Mouse (Mus musculus) gastrocnemius, postnatal 10 days (tissue): ENCODE results near the gene Stab1. TPM values are rescaled to one million over a fixed set of nuclear protein-coding genes. Genes with fewer than 3 reads are reported as not detected.

Experiments used
- DNase-seq: peaks from one replicate; pipeline ENCODE4 v3.0.0; 2021; ENCODE audit warnings: mixed read lengths
- long read RNA-seq, 2 experiments: library from polyadenylated mRNA; stranded (forward); transcript quantifications; one replicate each; pipeline ENCODE4 v2.0.0; 2021
- total RNA-seq, 2 experiments: library from RNA; stranded (reverse); gene quantifications; 2 replicates each; pipeline ENCODE4 v1.2.3; 2021

The Stab1 gene
- 10 to 100 TPM; 45.3 to 54.3 TPM for total RNA-seq
- long read RNA-seq, experiment 1, full-length matches to known transcripts: 3 of 20 reads
- long read RNA-seq, experiment 1, partial matches to known transcripts: 13 of 20 reads
- long read RNA-seq, experiment 1, other reads (novel, unspliced or antisense): 4 of 20 reads
- long read RNA-seq, experiment 2, full-length matches to known transcripts: 3 of 13 reads
- long read RNA-seq, experiment 2, partial matches to known transcripts: 8 of 13 reads
- long read RNA-seq, experiment 2, other reads (novel, unspliced or antisense): 2 of 13 reads

DNA sequence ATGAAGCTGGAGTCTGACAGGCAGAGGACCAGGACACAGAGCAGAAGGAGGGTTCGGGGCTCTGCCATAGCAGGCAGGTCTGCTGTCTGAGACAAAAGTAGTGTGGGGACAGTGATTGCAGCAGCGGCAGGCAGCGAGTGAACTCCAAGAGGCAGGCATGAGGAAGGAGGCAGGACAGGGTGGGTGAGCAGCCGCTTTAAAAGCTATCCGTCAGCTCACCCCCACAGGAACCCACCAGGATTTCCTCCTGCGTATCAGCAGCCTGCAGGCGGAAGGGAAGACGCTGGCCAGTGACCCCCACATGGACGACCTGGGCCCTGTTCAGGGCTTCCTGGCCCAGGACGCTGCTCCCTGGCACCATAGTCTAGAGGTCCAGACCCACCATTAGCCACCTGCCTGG is at the start of gene Stab1:
Gene Stab1, minus strand, starts transcription at position 217 of the 400 bp plus-strand sequence.
- no peak for DNase-seq

DNA sequence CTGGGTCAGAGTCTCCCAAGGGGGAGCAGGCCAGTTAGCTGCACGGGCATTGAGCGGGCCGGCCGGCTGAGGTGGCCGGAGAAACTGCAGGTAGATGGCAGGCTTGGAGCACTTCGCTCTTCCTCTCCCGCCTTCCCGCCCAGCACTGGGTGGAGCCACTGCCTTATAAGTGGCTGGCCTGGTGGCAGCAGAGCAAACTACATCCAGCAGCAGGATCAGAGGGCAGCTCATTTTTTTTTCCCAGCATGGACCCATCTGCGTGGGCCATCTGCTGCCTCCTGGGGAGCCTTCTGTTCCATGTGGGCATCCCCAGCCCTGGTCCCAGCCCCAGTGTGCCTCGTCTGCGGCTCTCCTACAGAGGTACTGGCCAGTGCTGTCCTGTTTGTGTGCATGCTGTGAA is 49.2 kb upstream of the Stab1 start, which contains the start of gene Sema3g:
Gene Sema3g, plus strand, starts transcription at position 195 of the 400 bp plus-strand sequence.
- DNase-seq: peak; percentile 54

DNA sequence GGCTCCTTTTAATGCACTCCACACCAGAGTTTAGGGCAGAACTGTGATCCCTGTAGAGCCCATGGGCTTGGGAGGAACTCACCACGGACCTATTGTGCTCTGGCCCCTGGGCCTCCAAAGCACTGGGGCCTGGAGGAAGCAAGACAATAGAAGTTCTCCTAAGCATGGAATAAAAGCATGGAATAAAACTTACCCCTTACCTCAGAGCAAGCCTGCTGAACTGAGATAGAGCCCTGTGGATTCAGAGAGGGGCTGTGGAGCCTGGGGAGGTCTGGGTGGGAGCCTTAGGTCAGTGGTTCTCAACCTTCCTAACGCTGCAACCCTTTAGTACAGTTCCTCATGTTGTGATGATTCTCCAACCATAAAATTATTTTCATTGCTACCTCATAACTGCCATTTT is 48.4 kb upstream of the Stab1 start, which contains the start of gene Nisch:
Gene Nisch, minus strand, starts transcription at position 101 of the 400 bp plus-strand sequence.
- DNase-seq: no peak

DNA sequence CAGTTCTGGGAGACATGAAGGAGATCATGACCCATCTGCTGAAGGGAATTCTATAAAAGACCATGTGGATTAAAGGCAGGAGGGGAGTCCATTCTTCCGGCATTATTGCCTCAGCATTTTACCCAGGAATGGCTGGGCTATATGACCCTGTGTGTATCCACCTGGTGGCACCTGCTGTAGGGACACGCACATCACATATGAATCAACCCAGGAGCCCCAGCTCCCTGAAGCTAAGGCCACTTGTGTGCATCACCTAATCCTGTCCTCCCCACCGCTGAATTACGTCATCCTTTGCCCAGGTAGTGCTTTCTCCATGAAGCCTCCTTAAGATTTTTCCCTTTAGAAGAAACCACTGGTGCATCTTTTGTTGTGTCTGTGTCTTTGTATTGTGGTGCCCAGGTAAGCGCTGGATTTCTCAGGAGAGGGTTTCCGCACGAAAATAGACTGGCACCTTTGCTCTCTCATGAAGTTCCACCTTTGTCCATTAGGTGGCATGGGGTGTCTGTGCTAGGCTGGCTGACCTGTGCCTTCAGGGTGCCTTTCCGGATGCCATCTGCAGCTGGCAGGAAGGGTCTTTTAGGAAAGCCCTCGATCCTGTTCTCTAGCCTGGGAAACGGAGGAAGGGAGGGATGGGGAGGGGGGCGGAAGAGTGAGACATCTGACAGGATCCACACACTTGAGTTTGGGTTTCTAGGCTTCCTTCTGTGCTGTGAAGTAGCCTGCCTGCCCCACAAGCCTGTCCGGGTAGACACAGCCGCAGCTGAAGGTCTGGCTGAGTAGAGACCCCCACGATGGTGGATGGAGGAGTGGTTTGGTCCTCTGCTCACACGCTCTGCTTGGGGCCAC is 46.9 kb upstream of the Stab1 start:
- DNase-seq: peak; percentile 56

DNA sequence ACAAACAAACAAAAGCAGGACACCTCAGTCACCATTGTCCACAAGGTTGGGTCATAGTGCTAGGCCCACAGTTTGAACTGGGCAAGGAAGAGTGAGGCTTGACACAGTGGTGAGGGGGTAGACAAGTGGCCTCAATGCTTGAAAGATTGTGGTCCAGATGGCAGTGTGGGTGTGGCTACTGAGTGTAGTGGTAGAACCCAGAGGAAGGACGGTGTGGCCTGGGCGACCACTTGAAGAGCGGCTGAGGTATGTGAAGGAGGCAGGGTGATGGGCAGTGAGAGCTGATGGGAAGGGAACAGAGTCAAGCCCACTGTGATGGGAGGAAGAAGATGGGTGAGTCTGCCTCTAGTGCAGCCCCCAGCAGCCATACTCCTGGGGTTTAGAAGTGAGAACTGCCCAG is 46.2 kb upstream of the Stab1 start:
- DNase-seq: no peak

DNA sequence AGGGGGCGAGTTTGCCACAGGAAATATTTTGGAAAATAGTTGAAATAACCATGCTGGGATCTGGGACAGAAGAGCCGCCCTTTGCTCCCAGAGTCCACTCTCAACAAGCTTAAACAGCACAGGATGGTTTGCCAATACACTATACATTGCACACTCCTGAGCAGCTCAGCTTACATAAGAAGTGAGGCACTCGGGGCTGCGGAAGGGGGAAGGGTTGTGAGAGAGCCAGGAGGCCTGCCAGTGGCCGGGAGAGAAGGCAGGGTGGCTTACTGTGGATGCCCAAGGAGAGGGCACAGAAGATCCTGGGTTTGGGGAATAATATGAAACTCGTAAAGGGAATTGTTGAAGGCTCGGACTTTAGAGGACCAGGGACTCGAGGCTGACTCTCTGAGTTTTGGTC is 45.4 kb upstream of the Stab1 start:
- DNase-seq: no peak

DNA sequence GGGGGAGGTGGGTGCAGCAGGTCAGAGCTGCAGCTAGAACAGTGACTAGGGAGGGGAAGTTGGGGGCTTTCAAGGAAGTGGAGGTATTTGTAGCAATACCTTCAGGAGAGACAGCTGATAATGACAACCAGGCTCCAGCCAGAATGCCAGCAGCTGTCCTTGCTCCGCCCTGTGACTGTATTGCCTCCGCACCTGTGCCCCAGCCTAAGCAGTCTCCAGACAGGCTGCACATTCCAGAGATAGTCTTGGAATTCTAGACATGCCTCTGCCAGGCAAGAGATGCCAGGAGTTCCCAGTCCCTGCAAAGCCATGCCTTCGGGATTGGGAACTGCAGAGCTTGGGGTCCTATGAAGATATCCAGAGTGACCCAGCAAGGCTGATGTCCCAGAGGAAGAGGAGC is 44.1 kb upstream of the Stab1 start:
- no peak for DNase-seq

DNA sequence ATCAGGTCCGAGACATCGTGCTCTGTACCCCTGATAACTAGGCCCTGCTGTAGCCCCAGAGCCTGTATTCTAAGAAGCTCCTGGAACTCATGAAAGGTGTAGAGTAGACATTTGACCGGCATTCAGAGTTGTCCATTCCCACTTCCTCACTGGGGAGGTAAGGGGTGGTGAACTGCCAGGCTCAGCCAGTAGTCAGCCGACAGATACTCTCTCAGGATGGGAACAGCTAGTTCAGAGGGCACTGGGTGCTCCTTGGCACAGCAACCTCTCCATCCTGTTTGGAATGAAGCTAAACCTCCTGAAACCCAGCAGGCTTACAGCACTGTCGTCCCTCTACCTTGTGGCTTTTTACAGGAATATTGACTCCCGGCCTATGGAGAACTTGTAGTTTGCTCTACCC is 43.4 kb upstream of the Stab1 start:
- no peak for DNase-seq

DNA sequence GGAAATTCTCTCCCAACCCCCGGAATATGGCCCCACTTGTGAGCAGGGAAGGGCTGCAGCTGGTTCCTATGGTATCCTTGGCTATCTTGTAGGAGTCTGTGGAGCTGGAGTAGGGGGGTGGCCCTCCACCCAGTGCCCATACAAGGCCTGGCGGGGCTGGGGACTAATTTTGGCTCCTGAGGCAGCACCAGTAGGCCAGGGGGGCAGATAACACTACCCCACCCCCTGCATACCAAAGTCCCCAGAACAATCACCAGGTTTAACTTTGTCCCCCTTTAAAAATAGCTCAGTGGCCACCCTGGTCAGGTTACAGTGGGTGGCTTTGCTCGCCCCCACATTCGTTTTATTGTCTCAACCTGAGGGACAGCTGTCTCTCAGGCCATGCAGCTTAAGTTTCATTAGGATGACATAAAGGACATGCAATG is 40.7 kb upstream of the Stab1 start:
- DNase-seq: no peak

DNA sequence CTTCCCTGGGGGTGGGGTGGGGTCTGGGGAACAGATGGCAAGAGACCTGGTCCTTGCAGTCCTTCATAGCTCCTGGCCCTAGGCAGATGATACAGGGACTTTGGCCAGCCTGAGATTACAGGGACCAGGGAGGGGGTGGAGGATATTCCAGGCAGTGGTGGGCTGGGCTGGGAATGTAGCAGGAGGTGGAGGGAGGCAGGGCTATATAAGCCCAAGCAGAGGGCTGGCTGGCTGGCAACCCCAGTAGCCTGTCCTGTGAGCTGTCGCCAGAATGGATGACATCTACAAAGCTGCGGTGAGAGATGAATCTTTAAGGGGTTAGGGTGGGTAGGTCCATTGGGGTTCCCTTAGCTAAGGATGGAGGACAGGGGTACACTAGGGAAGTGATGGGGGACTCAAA is 39.6 kb upstream of the Stab1 start, which contains the start of gene Tnnc1:
Gene Tnnc1, plus strand, starts transcription at position 229 of the 400 bp plus-strand sequence.
- DNase-seq: no peak

DNA sequence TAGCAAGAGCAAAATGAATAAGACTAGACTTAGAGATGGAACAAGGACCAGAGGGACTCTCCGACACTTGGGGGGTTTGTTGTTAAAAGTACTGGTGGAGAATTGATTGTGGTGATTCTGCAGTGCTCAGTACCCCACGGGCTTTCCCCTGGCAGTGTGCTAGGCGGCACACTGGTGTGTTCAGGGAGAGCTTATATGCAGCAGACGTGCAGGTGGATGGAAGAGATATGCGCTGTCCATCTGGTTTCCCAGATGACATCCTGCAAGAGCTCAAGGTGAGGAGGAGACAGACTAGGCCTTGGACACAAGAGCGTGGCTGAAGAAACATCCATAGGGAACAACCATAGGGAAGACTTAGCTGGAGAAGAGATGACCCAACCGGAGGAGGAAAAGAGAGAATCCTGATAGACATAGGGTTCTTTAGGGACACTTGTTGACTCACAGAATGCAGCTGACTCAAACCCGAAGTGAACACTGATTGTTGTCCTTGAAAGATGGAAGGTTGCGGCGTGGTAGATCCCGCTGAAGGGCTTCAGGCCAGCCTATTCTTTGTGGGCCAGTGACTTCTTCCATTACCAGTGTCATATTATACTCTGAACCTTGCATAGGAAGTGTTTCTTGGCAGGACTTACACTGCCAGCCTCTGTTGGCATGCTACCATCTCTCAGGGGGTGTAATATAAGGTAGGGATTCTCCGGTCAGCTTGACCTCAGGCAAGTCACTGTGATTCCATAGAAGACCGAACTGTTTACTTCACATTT is 38.8 kb upstream of the Stab1 start:
- DNase-seq: no peak

DNA sequence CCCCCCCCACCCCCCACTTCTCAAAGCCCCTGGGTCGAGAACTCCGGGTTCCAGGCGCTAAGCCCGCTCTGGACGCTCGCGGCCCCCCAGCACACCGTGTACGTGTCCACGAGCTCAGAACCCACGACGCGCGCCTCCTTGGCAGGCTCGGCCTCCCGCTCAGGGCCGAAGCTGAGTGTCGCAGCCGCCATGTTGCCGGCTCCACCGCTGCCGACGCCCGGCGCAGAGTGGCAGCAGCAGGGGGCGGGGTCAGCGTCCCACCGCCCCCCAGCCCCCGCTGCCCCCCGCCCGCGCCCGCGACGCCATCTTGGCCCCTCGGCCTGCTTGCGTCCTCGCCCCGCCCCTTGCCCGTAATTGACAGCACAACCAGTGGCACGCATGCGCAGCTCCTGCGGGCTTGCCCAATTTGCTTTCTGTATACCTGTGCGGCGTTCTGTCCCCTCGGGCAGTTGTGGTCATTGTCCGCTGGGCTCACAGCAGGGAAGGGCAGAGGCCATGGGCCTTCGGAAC is 38.1 kb upstream of the Stab1 start:
- peak; percentile 97 for DNase-seq

DNA sequence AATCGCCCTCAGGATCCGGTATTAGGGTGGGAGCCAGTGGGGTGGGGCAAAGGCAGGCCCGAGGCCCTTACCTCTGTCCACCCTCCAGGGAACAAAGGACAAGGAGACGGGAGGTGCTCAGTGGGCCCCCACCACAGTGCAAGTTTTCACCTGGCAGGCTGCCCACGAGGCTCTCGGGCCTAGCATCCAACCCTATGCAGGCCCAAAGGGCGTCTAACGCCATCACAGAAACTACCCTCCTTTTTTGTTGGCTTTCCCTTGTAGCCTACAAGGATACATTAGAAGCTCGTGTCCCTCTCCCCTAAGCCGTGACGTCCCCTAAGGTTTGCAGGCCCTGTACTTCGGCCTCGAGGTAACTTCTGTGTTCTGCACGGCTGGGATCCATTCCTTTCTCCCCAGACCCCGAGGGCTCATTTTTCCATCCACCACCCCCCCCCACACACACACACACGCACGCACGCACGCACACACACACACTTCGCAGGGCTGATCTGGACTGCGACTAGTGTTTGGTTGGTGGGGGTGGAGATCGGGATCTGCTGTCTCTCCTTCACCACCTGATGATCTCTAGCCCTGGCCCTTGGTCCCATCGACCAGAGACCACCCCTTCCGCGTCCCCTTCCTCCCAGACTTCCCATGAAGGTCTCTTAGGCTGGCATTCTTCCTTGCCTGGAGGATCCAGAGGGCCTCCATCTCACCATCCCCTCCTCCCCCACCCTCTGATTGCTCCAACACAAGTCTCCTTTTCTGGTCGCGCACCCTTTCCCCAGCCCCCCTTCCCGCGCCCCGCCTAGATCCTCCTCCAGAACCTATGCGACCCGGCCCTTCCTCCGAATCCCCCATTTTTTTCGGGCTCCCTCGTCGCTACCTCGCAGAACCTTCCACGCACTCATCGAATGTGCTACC is 37.4 kb upstream of the Stab1 start:
- peak; percentile 71 for DNase-seq

DNA sequence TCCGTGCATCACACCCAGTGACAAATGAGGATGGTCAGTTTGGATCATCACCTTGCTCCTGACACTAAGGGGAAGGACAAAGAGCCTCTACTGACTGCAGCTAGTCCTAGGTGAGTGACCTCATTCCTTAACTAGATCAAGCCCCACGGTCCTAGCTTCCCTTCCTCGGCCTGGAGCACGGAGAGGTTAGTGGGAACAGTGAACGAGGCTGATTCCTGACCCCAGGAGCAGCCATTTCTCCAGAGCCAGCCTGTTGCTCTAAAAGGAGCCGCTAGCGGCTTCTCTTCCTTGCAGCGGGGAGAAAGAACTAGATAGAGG is 36.8 kb upstream of the Stab1 start:
- DNase-seq: no peak

DNA sequence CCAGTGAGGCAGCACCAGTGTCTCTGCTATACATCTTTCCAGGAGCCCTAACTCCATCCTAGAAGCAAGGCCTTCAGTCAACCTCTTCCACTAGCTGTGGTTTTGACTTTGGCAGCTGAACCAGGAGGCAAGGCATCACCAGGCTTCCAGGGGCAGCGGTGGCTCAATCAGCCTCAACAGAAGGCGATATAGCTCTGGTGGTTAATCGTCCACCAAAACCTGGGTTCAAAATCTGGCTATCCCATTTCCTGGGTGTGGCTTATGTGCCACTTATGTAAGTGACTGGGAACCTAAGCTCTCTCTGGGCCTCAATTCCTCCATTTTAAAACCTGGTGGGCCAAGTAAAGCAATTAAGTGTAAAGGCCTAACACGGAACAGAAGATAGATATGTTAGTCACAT is 36.4 kb upstream of the Stab1 start:
- no peak for DNase-seq

DNA sequence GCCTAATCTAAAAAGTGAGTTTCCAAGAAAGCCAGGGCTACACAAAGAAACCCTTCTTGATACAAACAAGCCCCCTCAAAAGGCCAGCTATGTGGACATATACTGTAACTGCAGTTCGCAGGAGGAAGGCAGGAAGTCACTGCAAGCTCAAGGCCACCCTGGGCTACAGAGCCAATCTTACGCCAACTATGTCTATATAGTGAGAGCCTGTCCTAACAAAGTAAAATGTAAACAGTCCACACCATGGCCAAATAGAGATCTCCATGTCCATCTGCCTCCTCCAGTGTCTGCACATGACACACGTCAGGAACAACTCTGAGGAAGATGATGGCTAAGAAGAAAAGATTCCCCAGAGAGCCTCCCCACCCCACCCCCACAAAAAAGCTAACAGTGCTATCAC is 31.6 kb upstream of the Stab1 start:
- DNase-seq: no peak

DNA sequence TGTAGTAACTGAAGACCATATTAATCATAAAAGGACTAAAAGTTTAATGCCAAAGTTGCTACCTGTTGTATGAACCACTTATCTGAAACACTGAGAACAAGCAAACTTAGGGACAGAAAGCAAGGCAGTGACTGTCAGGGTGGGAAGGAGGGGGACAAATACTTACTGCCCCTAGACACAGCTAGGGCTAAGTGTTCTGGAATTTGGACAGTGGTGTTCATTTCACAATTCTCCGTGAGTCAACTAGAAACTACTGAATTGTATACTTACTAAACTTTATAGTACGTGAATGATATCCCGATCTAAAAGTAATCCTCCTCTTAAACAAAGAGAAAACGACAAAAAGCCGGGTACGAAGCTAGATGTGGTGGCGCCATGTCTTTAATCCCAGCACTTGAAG is 31.2 kb upstream of the Stab1 start:
- DNase-seq: no peak

DNA sequence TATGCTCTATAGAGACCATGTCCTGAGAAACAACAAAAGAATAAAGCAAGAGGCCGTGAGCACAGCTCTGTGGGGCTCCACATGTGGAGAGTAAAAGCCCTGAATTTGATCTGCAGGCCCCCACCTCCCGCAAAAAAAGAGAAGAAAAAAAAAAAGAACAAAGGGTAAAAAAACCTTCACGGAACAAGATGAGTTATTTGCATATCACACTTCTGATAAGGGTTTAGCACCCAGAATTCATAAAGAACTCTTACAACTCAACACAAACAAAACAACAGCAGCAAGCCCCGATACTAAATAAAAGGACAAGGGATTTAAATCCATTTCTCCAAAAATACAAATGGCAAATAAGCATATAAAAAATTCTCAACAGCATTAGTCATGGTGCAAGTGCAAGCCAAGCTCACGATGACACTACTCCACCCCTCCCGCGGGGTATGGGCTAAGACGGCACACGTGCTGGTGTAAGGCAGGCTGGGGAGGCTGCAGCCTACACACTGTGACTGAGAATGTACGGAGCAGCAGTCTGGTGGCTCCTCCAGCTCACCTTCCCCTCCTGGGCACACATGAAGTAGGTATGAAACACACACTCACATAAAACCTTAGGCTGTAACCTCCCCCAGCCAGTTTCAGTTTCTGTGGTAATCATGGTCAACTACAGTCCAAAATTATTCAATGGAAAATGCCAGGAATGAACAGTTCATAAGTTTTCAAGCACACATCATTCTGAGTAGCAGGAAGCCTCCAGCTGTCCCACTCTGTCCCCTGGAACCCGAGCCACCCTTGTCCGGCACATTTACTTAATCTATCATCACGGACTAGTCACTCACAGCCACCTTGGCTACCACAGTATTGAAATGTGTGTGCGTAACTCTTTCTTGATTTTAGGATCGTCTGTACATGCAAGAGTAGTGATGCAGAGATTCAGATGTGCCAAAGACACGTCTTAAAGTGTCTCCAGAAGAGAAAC is 29.4 kb upstream of the Stab1 start:
- no peak for DNase-seq

DNA sequence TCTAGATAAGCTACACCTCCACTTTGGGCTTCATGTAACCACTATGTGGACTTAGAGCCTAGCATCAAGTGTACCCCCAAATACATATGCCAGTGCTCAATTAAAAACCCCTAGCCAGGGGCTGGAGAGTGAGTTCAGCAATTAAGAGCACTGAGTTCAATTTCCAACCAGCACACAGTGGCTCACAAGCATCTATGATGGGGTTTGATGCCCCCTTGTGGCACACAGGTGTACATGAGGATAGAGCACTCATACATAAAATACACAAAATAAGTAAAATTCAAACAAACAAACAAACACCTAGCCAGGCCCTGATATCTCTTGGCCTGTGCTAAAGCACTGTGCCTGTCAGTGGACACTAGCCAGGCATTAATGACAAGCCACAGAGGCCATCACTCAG is 27.5 kb upstream of the Stab1 start:
- DNase-seq: no peak

DNA sequence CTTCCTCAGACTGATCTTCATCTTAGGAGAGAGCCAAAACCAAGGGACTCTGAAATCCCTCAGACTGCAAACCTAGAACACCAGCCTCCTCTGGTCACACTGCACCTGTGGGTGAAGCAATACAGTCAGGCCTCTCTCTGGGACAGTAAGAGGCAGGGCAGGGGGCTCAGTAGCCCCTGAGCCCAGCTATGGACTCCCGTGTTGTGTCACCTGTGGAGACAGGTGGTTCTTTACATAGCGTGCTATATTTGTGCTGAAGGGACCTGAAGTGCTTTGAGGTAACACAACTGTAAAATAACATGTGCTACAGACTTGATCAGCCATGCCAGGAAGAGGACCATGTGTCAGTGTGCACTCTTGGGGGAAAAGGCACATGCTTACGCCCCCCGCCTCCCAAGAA is 27.1 kb upstream of the Stab1 start:
- DNase-seq: no peak
